Mouse (Mus musculus) limb, embryonic 15.5 days (tissue): Measurements from ENCODE around the gene Osbp2. TPM values are rescaled to one million over a fixed set of nuclear protein-coding genes. Genes with fewer than 3 reads are reported as not detected.

Source experiments
- ATAC-seq: fragments of 200-750 bp; cut with Nextera tagmentation; 2 replicates; pipeline ENCODE4 v1.8.0; 2017; ENCODE audit warnings: low read depth, moderate TSS enrichment; ENCODE audit not compliant: insufficient number of reproducible peaks, low FRiP score, low TSS enrichment
- H3K27ac ChIP-seq: fragments of 300-500 bp; sonication (generic); 2 replicates; pipeline ENCODE4 v1.5.1; 2015; ENCODE audit warnings: moderate library complexity, mild to moderate bottlenecking, inconsistent platforms
- H3K27me3 ChIP-seq: fragments of 300-500 bp; sonication (generic); 2 replicates; pipeline ENCODE4 v1.6.1; 2015; ENCODE audit warnings: inconsistent platforms
- H3K36me3 ChIP-seq: fragments of 300-500 bp; sonication (generic); 2 replicates; pipeline ENCODE4 v1.6.1; 2015; ENCODE audit warnings: inconsistent platforms
- H3K4me1 ChIP-seq: fragments of 300-500 bp; sonication (generic); 2 replicates; pipeline ENCODE4 v1.6.1; 2015; ENCODE audit warnings: inconsistent platforms
- H3K4me2 ChIP-seq: fragments of 300-500 bp; sonication (generic); 2 replicates; pipeline ENCODE4 v1.6.1; 2015; ENCODE audit warnings: mild to moderate bottlenecking, inconsistent platforms
- H3K4me3 ChIP-seq: fragments of 300-500 bp; sonication (generic); 2 replicates; pipeline ENCODE4 v1.5.1; 2015; ENCODE audit warnings: mild to moderate bottlenecking, inconsistent platforms
- H3K9ac ChIP-seq: fragments of 300-500 bp; sonication (generic); 2 replicates; pipeline ENCODE4 v1.6.1; 2015; ENCODE audit warnings: inconsistent platforms
- H3K9me3 ChIP-seq: fragments of 300-500 bp; sonication (generic); 2 replicates; pipeline ENCODE4 v1.6.1; 2016; ENCODE audit warnings: inconsistent platforms
- whole genome bisulfite sequencing: fragments of 180-500 bp; shearing (Covaris S2); methylation state at CpG from one replicate; pipeline ENCODE4 v1.1.7; 2015; 5-methylcytosine and 5-hydroxymethylcytosine counted together
- polyA plus RNA-seq: library from polyadenylated mRNA; unstranded; fragments of >200 nt; fragmentation: Nextera tagmentation; extraction: Ambion mirVana; gene quantifications from 2 replicates; pipeline ENCODE4 v1.2.1, GENCODE M21; 2015

Gene Osbp2
- polyA plus RNA-seq, 1 experiment from 2014 or later: 0.77 TPM

DNA sequence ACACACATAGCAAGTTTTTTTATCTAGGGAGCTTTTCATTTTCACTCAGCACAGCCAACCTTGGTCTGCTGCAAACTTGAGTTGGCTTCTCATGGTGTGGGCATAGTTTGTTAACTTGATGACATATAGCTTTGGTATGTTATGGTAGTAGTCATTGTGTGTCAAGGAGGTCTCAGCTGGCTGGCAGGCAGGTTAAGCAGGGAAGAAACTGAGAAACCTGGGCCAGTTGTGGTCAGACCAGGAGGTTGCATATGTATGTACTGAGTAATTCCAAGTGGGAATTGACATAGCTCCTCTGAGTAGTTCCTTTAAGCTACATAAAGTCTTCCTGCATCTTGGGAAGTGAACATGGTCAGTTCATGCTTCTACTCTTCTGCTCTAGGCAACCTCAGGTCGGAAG, 179.5 kb downstream of the Osbp2 start:
- 89% methylated on average over 1 of the region's 1 CpGs for WGBS
- no peak overlapping the region for H3K4me2 ChIP-seq
- no peaks in the 10 kb centered on the region for H3K27me3 ChIP-seq
- no peaks in the 10 kb centered on the region for H3K9me3 ChIP-seq
- no peak for ATAC-seq
- H3K4me3 ChIP-seq: no peak overlapping the region
- H3K9ac ChIP-seq: no peak overlapping the region
- peaks cover 84% of the 10 kb centered on the region for H3K36me3 ChIP-seq
- no peaks in the 10 kb centered on the region for H3K4me1 ChIP-seq
- H3K27ac ChIP-seq: no peak overlapping the region

DNA sequence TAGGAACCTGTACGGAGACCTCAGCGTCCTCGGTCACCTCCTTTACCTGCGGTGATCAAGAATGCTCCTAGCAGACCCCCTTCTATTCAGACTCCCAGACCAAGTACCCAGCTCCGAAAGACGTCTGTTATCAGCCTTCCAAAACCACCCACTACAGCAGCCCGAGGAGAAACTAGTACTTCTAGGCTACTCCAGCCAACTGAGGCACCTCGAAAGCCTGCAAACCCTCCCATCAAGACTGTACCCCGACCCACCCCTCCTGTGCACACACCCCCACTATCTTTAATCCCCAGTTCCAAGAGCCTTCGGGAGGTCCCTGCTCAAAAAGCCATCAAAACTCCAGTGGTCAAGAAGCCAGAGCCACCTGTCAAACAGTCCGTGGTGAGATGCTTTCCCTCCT, 180.0 kb downstream of the Osbp2 start:
- ATAC-seq: no peak
- 96% methylated on average over 11 of the region's 11 CpGs for WGBS
- Histone ChIP-seq H3K9ac (no peak overlapping the region), H3K27me3 (no peaks in the 10 kb centered on the region), H3K4me1 (no peaks in the 10 kb centered on the region), H3K36me3 (peaks cover 83% of the 10 kb centered on the region), H3K27ac (no peak overlapping the region), H3K4me2 (no peak overlapping the region), H3K9me3 (no peaks in the 10 kb centered on the region), H3K4me3 (no peak overlapping the region)

DNA sequence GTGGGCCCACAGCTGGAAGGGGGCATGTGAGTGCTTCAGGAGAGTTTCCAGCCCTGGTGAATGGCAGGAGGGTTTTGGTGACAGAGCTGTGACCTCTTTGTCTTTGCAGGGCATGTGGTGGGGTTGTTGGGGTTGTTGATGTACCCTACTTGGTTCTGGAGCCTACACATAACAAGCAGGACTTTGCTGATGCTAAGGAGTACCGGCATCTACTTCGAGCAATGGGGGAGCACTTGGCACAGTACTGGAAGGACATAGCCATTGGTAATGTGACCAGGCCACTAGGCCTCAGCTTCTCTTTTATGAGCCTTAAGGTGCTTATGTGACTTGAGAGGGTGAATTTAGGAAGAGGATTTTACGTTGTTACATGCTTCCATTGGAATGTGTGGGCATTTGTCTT, 183.9 kb downstream of the Osbp2 start:
- no peaks in the 10 kb centered on the region for H3K27me3 ChIP-seq
- H3K4me1 ChIP-seq: no peaks in the 10 kb centered on the region
- H3K4me2 ChIP-seq: no peak overlapping the region
- H3K9me3 ChIP-seq: no peaks in the 10 kb centered on the region
- no peak overlapping the region for H3K4me3 ChIP-seq
- ATAC-seq: no peak
- H3K9ac ChIP-seq: no peak overlapping the region
- 94% methylated on average over 3 of the region's 3 CpGs for WGBS
- no peak overlapping the region for H3K27ac ChIP-seq
- peaks cover 79% of the 10 kb centered on the region for H3K36me3 ChIP-seq

DNA sequence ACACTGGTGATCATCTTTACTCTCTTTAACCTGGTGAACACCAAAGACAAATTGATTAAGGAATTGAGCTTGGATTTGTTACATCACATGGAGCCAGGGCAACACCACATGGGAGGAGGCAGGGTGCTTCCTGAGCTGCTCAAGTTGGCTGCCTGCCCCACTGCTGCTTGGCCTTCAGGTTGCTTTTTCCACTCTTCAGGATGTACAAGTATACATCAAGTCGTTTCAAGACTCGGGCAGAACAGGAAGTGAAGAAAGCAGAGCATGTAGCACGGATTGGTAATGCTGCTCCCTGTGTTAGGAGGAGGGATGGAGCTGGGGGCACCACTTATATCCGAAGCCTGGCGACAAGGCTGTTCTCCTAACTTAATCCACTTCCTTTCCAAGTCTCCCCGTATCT, 186.5 kb downstream of the Osbp2 start:
- Histone ChIP-seq H3K27ac (no peak overlapping the region), H3K9me3 (no peaks in the 10 kb centered on the region), H3K27me3 (no peaks in the 10 kb centered on the region), H3K4me1 (no peaks in the 10 kb centered on the region), H3K9ac (no peak overlapping the region), H3K4me2 (no peak overlapping the region), H3K4me3 (no peak overlapping the region), H3K36me3 (peaks cover 85% of the 10 kb centered on the region)
- 73% methylated on average over 6 of the region's 6 CpGs for WGBS
- no peak for ATAC-seq

DNA sequence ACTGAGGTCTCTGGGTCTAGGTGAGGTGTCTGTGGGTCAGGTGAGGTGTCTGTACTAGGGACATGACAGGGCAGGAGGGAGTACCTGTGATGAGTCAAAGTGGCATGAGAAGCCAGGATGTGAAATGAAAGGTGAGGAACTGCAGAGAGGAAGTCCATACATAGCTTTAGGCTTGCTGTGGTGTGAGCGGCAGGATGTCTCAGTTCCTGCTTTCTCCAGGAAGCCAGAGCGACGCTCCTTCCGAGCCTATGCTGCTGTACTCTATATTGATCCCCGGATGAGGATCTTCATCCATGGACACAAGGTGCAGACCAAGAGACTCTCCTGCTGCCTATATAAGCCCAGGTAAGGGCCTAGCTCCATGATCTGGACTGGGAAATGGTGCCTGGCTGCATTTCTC, 187.3 kb downstream of the Osbp2 start:
- ATAC-seq: no peak
- no peak overlapping the region for H3K4me2 ChIP-seq
- no peaks in the 10 kb centered on the region for H3K4me1 ChIP-seq
- peaks cover 90% of the 10 kb centered on the region for H3K36me3 ChIP-seq
- no peaks in the 10 kb centered on the region for H3K9me3 ChIP-seq
- no peak overlapping the region for H3K27ac ChIP-seq
- 93% methylated on average over 5 of the region's 5 CpGs for whole genome bisulfite sequencing
- H3K9ac ChIP-seq: no peak overlapping the region
- H3K27me3 ChIP-seq: no peaks in the 10 kb centered on the region
- H3K4me3 ChIP-seq: no peak overlapping the region

DNA sequence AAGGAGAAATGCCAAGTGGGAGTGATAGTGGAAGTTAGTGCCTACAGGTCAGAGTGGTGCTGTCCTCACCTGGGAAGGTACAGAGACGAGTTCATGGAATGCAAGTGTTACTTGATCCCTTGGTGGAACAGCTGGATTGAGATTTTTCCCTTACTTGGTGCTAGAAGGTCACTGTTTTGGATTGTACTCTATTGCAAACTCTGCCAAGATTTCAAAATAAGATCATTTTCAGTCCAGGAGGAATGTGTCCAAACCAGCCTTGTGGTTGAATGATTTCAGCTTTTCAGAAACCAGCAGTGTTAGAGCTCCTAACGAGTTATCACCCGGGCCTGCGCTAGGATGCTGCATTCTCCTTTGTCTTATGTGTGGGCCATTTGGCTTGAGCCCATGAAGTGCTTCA, 189.2 kb downstream of the Osbp2 start:
- whole genome bisulfite sequencing: 84% methylated on average over 4 of the region's 4 CpGs
- Histone ChIP-seq H3K4me3 (no peak overlapping the region), H3K9me3 (no peaks in the 10 kb centered on the region), H3K4me2 (no peak overlapping the region), H3K27me3 (no peaks in the 10 kb centered on the region), H3K9ac (no peak overlapping the region), H3K4me1 (no peaks in the 10 kb centered on the region), H3K27ac (no peak overlapping the region), H3K36me3 (peaks cover 84% of the 10 kb centered on the region)
- no peak for ATAC-seq

DNA sequence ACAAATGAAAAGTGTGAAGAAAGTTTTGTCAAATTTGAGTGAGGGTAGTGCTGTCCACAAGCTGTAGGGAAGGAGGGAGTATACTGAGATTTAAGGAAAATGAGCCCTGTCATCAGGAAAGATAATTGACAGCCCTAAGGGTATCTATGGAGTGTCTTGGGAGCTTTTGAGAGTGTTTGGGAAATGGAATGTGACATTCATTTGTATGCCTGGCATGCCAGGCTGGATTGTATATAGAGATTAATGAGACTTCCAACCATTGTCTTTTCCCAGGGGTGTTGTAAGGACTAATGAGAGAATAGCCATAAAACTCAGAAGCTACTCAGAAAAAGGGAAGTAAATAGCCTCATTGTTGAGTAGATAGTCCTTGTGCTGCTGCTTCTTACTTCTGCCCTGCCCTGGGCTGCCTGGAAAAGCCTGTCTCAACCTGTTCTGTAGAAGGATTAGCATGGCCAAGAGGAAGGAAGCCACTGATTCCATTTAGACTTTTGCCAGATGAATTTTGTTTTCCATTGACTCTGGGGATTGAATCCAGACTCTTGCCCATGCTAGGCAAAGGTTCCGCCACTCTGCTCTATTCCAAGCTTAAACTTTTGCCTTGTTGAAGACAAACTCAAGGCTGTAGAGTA, 192.6 kb downstream of the Osbp2 start:
- no peak for ATAC-seq
- Histone ChIP-seq H3K27ac (no peak overlapping the region), H3K4me2 (no peak overlapping the region), H3K4me3 (no peak overlapping the region), H3K36me3 (peaks cover 74% of the 10 kb centered on the region), H3K9ac (no peak overlapping the region), H3K27me3 (no peaks in the 10 kb centered on the region), H3K4me1 (no peaks in the 10 kb centered on the region), H3K9me3 (no peaks in the 10 kb centered on the region)
- 92% methylated on average over 1 of the region's 1 CpGs for WGBS

DNA sequence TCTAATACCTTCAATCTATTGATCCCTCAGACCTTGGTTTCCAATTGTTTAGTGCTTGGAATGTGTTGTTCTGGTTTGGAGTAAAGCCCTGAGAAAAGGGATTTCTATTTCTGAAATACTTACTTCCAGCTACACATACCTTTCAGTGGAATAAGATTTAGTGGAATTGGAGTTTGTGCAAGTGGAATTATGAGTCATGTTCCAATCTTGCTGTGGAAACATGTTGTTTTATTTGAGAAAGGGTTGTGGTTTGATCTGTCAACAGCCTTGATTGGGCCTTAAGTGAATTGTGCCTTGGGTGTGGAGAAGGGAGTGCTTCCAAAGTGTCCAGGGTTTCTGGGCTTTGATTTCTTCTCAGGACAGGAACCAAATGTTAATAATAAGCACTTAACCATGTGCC, 193.9 kb downstream of the Osbp2 start:
- H3K9me3 ChIP-seq: no peaks in the 10 kb centered on the region
- peaks cover 71% of the 10 kb centered on the region for H3K36me3 ChIP-seq
- no peak overlapping the region for H3K4me2 ChIP-seq
- H3K4me3 ChIP-seq: no peak overlapping the region
- H3K9ac ChIP-seq: no peak overlapping the region
- H3K4me1 ChIP-seq: no peaks in the 10 kb centered on the region
- no peaks in the 10 kb centered on the region for H3K27me3 ChIP-seq
- no peak for ATAC-seq
- no peak overlapping the region for H3K27ac ChIP-seq

DNA sequence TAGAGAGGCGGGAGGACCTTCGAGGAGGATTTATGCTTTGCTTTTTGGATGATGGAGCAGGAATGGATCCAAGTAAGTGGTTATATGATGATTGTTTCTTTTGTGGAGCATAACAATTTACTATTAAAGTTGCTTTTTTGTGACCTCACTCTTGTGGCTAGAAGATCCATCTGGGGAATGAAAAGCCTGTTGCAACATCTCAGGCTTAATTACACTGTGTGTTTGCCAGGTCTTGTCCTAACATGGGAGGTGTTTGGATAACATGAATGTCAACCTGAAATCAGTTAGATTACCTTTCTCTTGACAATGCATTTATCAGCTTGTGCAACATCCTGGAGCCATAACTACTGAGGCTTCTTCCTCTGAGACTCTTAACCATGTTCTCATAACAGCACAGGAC, 194.9 kb downstream of the Osbp2 start:
- WGBS: 81% methylated on average over 2 of the region's 2 CpGs

DNA sequence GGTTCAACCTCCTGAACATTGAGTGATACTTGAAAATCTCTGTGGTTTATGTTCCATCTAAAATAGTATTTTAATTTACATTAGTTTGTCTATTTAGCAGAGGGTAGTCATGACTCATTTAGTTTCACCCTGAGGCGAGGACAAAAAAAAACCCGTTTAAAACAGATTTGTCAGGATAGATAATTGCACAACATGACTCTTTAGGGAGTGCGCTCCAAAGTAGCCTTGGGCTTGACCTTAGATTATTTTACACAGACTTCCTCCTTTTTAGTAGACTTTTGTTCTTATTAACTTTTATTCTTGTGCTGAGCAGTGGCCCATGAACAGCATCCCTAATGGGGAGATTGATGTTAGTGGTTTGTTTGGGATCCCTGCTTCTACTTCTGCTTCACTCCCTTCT, 196.2 kb downstream of the Osbp2 start:
- Histone ChIP-seq H3K4me2 (no peak overlapping the region), H3K4me1 (no peaks in the 10 kb centered on the region), H3K36me3 (peaks cover 67% of the 10 kb centered on the region), H3K27me3 (no peaks in the 10 kb centered on the region), H3K9me3 (no peaks in the 10 kb centered on the region), H3K9ac (no peak overlapping the region), H3K4me3 (no peak overlapping the region), H3K27ac (no peak overlapping the region)
- no peak for ATAC-seq
- 80% methylated on average over 3 of the region's 3 CpGs for WGBS

More for the DNA sequence above, 194.9 kb downstream of the Osbp2 start:
- Histone ChIP-seq H3K9ac (no peak overlapping the region), H3K27ac (no peak overlapping the region), H3K4me3 (no peak overlapping the region), H3K4me1 (no peaks in the 10 kb centered on the region), H3K4me2 (no peak overlapping the region), H3K9me3 (no peaks in the 10 kb centered on the region), H3K27me3 (no peaks in the 10 kb centered on the region), H3K36me3 (peaks cover 70% of the 10 kb centered on the region)
- no peak for ATAC-seq

DNA sequence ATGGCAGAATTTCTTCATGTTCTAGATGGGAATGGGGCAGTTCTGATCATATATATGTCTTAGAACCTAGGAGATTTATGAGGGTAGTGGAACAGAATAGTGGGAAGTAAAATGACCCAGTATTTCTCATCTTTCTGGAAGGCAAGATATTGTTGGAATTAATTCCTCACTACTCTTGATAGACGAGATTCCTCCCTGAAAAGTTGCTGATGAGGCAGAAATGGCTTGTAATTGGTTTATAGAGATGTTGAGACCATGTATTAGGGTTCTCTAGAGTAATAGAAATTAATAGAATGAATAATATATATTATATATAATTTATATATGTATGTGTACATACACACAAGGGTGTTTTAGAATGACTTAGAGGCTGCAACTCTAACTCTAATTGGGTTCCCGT, 201.7 kb downstream of the Osbp2 start:
- H3K9ac ChIP-seq: no peak overlapping the region
- H3K4me3 ChIP-seq: no peak overlapping the region
- H3K27ac ChIP-seq: no peak overlapping the region
- peaks cover 40% of the 10 kb centered on the region for H3K36me3 ChIP-seq
- no peaks in the 10 kb centered on the region for H3K4me1 ChIP-seq
- H3K4me2 ChIP-seq: no peak overlapping the region
- no peaks in the 10 kb centered on the region for H3K27me3 ChIP-seq
- 79% methylated on average over 2 of the region's 2 CpGs for WGBS
- ATAC-seq: no peak
- no peaks in the 10 kb centered on the region for H3K9me3 ChIP-seq
